Mouse (Mus musculus): ENCODE measurements at regions not wholly inside any gene's neighbourhood (a gene's known extent, or its start where the extent isn't known, plus 50 kb on each side); places are given as distances from the start of the nearest gene placed in this dataset.

- TF ChIP-seq CTCF (IDR thresholded peaks at IDR 0.05; ENCODE audit: low read depth, low read length) (no peak), POLR2A (IDR thresholded peaks at IDR 0.05; ENCODE audit: insufficient read depth, low read length) (no peak)
Measured at GRCm38 (mm10) chr13:112173973-112174372, 114.3 kb upstream of the Ankrd55 start.

All from ES-Bruce4 (cell line).